Mouse (Mus musculus): ENCODE data around the gene AI854703. TPM values are rescaled to one million over a fixed set of nuclear protein-coding genes. Genes with fewer than 3 reads are reported as not detected.

AI854703 gene
- total RNA-seq (2021): under 1 TPM; 0.36 to 0.47 TPM
- long read RNA-seq, experiment 1, partial matches to known transcripts: 1 of 1 reads
- long read RNA-seq, experiment 1, other reads (novel, unspliced or antisense): 0 of 1 reads
- long read RNA-seq, experiment 2, partial matches to known transcripts: 2 of 3 reads
- long read RNA-seq, experiment 2, other reads (novel, unspliced or antisense): 1 of 3 reads

GRCm38 (mm10) chr6:48626464-48626863 lies at the start of gene AI854703:
TSS of gene AI854703 (plus strand) at chr6:48626764.
- no peak for DNase-seq

GRCm38 (mm10) chr6:48578736-48579135 lies 47.8 kb upstream of the AI854703 start:
- DNase-seq: no peak

GRCm38 (mm10) chr6:48579215-48579648 lies 47.3 kb upstream of the AI854703 start:
- no peak for DNase-seq

- DNase-seq: no peak
These were observed 45.3 kb upstream of the AI854703 start for GRCm38 (mm10) chr6:48581257-48581656.

- no peak for DNase-seq
These were observed 44.5 kb upstream of the AI854703 start for GRCm38 (mm10) chr6:48582037-48582436.

- no peak for DNase-seq
These were observed 37.3 kb upstream of the AI854703 start, which contains the start of gene Gm45021 for GRCm38 (mm10) chr6:48589194-48589750. TSS of gene Gm45021 (plus strand) at chr6:48589610.

- DNase-seq: no peak
These were observed 35.2 kb upstream of the AI854703 start for GRCm38 (mm10) chr6:48591221-48591845.

GRCm38 (mm10) chr6:48591871-48592270 lies 34.7 kb upstream of the AI854703 start:
- no peak for DNase-seq

GRCm38 (mm10) chr6:48593158-48594042 lies 33.2 kb upstream of the AI854703 start, which contains the start of the genes Repin1 and Gm44965:
TSS of gene Repin1 (plus strand) at chr6:48593883.
TSS of gene Gm44965 (plus strand) at chr6:48593941.
- peak; percentile 96 for DNase-seq

GRCm38 (mm10) chr6:48594043-48594738 lies 32.4 kb upstream of the AI854703 start:
- DNase-seq: peak; percentile 46

- DNase-seq: no peak
These were observed 31.3 kb upstream of the AI854703 start for GRCm38 (mm10) chr6:48595278-48595677.

GRCm38 (mm10) chr6:48596545-48597232 lies 29.9 kb upstream of the AI854703 start:
- no peak for DNase-seq

GRCm38 (mm10) chr6:48597233-48597625 lies 29.3 kb upstream of the AI854703 start:
- no peak for DNase-seq

GRCm38 (mm10) chr6:48600594-48600993 lies 26.0 kb upstream of the AI854703 start:
- DNase-seq: no peak

GRCm38 (mm10) chr6:48601271-48602079 lies 25.1 kb upstream of the AI854703 start, which contains the start of gene Zfp775:
TSS of gene Zfp775 (plus strand) at chr6:48602063.
- peak; percentile 97 for DNase-seq

- no peak for DNase-seq
These were observed 24.4 kb upstream of the AI854703 start for GRCm38 (mm10) chr6:48602080-48602741.

GRCm38 (mm10) chr6:48608124-48608523 lies 18.4 kb upstream of the AI854703 start:
- no peak for DNase-seq

- DNase-seq: no peak
These were observed 17.1 kb upstream of the AI854703 start for GRCm38 (mm10) chr6:48609512-48609911.

GRCm38 (mm10) chr6:48610657-48611056 lies 15.9 kb upstream of the AI854703 start:
- no peak for DNase-seq

GRCm38 (mm10) chr6:48613464-48613863 lies 13.1 kb upstream of the AI854703 start:
- DNase-seq: no peak

Data from gastrocnemius, postnatal 10 days (tissue).